Mouse (Mus musculus) forebrain, postnatal 0 days (tissue): ENCODE results near the gene Akp3. TPM values are rescaled to one million over a fixed set of nuclear protein-coding genes. Genes with fewer than 3 reads are reported as not detected.

Source experiments
- ATAC-seq: fragments of 200-750 bp; cut with Nextera tagmentation; 2 replicates; pipeline ENCODE4 v1.8.0; 2017; ENCODE audit warnings: mild to moderate bottlenecking, moderate library complexity
- DNase-seq: peaks from one replicate; pipeline ENCODE4 v3.0.0-alpha.2; 2015
- H3K27ac ChIP-seq: fragments of 300-500 bp; sonication (generic); 2 replicates; pipeline ENCODE4 v1.5.1; 2014; ENCODE audit warnings: low read depth, mild to moderate bottlenecking, antibody characterized with exemption, low read length, moderate library complexity, mixed read lengths
- H3K27me3 ChIP-seq: fragments of 300-500 bp; sonication (generic); 2 replicates; pipeline ENCODE4 v1.6.1; 2014; ENCODE audit warnings: mild to moderate bottlenecking, low read length, mixed read lengths; ENCODE audit not compliant: insufficient read depth
- H3K36me3 ChIP-seq: fragments of 300-500 bp; sonication (generic); 2 replicates; pipeline ENCODE4 v1.6.1; 2014; ENCODE audit warnings: mild to moderate bottlenecking, moderate library complexity; ENCODE audit not compliant: insufficient read depth
- H3K4me1 ChIP-seq: fragments of 300-500 bp; sonication (generic); 2 replicates; pipeline ENCODE4 v1.6.1; 2014; ENCODE audit warnings: antibody characterized with exemption; ENCODE audit not compliant: insufficient read depth
- H3K4me2 ChIP-seq: fragments of 300-500 bp; sonication (generic); 2 replicates; pipeline ENCODE4 v1.6.1; 2014; ENCODE audit warnings: low read depth, mild to moderate bottlenecking, moderate library complexity
- H3K4me3 ChIP-seq: fragments of 300-500 bp; sonication (generic); 2 replicates; pipeline ENCODE4 v1.5.1; 2014; ENCODE audit warnings: low read depth, low read length, mixed read lengths
- H3K9ac ChIP-seq: fragments of 300-500 bp; sonication (generic); 2 replicates; pipeline ENCODE4 v1.6.1; 2014; ENCODE audit warnings: mild to moderate bottlenecking
- H3K9me3 ChIP-seq: fragments of 300-500 bp; sonication (generic); 2 replicates; pipeline ENCODE4 v1.6.1; 2016; ENCODE audit warnings: low read length
- CTCF ChIP-seq: sonication (generic); IDR thresholded peaks from 2 replicates; pipeline ENCODE4 v1.5.1; 2016; ENCODE audit warnings: antibody characterized with exemption, control low read depth, low read depth
- WGBS: fragments of 180-500 bp; shearing (Covaris S2); extraction: QIAGEN DNeasy Blood & Tissue Kit; methylation state at CpG from one replicate; pipeline ENCODE4 v1.1.7; 2014; 5-methylcytosine and 5-hydroxymethylcytosine counted together
- polyA plus RNA-seq: library from polyadenylated mRNA; unstranded; fragments of >200 nt; fragmentation: Nextera tagmentation; extraction: Ambion mirVana; gene quantifications from 2 replicates; pipeline ENCODE4 v1.2.1, GENCODE M21; 2015
- total RNA-seq: library from RNA; depleted of rRNA; stranded (reverse); fragments of >200 nt; gene quantifications from 2 replicates; pipeline ENCODE4 v1.2.3, GENCODE M21; 2014

The Akp3 gene
- total and polyA plus RNA-seq, 2 experiments from 2014 or later: not detected

DNA sequence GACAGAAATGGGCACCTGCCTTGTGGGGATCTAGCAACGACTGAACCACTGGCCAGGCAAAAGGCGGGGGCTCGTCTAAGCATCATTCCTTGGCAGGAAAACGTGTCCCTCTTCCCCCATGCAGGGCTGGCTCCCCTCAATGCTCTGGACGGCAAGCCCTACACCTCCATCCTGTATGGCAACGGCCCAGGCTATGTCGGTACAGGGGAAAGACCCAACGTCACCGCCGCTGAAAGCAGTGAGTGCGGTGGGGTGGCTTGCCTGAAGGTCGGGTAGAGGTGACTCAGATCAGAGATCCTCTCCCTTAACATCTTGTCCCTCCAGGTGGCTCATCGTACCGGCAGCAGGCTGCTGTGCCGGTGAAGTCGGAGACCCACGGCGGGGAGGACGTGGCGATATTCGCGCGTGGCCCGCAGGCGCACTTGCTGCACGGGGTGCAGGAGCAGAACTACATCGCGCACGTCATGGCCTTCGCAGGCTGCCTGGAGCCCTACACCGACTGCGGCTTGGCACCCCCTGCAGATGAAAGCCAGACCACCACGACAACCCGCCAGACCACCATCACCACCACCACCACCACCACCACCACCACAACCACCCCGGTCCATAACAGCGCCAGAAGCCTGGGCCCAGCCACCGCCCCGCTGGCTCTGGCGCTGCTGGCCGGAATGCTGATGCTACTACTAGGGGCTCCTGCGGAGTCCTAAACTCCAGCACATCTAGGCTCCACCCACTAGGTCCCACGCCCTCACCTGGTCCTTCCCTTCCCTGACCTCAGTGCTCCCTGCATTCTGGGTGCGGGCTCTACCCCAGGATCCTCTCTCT is 2.6 kb downstream of the Akp3 start:
- H3K36me3 ChIP-seq: no peaks in the 10 kb centered on the region
- ATAC-seq (peak; percentile 58), DNase-seq (peak; percentile 19)
- WGBS: 6% methylated on average over 43 of the region's 43 CpGs
- H3K4me3 ChIP-seq: peak overlapping the region; percentile 27
- no peaks in the 10 kb centered on the region for H3K4me1 ChIP-seq
- no peak for TF ChIP-seq CTCF
- H3K9me3 ChIP-seq: no peaks in the 10 kb centered on the region
- peak overlapping the region; percentile 43 for H3K4me2 ChIP-seq
- no peak overlapping the region for H3K27ac ChIP-seq
- peaks cover 15% of the 10 kb centered on the region for H3K27me3 ChIP-seq
- H3K9ac ChIP-seq: peak overlapping the region; percentile 25; the same call in 1 of the 2 replicates

DNA sequence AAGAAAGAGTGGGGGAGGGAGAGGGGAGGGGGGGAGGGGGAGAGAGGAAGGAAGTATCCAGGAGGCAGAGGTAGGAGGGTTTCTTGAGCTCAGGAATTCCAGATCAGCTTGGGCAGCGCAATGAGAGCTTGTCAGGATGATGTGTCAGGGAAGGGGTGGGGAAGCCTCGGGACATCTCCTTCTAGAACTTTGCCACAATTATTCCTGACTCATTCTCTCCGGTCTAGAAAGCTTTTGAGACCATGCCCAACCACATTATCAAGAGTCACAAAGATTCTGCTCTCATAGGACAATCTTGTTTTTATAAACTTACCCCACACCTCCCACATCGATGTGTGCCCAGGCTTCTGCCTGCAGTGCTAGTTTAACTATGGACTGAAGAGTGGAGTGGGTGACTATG is 7.0 kb downstream of the Akp3 start:
- H3K4me1 ChIP-seq: no peaks in the 10 kb centered on the region
- H3K9ac ChIP-seq: no peak overlapping the region
- TF ChIP-seq CTCF: no peak
- no peak overlapping the region for H3K4me3 ChIP-seq
- WGBS: 84% methylated on average over 4 of the region's 4 CpGs
- H3K27me3 ChIP-seq: peaks cover 13% of the 10 kb centered on the region
- ATAC-seq (no peak), DNase-seq (no peak)
- H3K36me3 ChIP-seq: no peaks in the 10 kb centered on the region
- H3K27ac ChIP-seq: no peak overlapping the region
- no peak overlapping the region for H3K4me2 ChIP-seq
- H3K9me3 ChIP-seq: no peaks in the 10 kb centered on the region

DNA sequence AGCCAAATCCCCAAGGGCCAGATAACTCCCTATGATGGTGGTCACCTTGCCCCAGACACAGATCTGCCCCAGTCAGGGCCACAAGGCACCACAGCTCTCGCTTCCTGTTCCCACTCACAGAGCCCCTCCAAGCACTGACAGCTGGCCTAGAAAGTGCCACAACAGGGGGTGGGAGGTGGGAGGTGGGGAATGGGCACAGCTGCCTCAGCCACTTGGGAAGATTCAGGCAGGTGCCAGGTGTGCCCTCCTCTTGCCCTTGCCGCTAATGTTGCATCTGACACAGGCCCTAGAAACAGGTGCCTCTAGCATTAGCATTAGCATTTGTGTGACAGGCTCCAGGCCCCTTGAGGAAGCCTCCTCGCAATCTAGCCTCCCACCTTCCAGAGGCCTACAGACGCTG is 16.8 kb downstream of the Akp3 start:
- H3K9me3 ChIP-seq: no peaks in the 10 kb centered on the region

DNA sequence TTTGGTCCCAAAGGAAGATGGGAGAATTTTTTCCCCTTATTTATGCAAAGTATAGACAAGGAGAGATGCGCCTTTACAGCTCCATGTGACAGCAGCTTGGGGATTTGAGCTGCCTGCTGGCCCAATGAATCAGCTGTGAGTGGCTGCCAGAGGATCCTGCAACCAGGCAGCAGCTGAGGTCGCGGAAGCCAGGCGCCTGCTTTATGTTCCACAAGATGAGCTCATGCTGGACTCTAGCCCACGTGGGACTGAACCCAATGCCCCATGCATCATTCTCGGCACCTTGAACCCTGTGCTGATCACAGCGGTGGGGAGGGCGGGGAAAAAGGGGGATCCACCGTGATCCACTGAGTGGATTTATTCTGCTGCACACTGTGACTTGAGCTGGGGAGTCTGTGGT is 17.7 kb downstream of the Akp3 start:
- H3K9ac ChIP-seq: no peak overlapping the region
- no peak for TF ChIP-seq CTCF
- H3K4me2 ChIP-seq: no peak overlapping the region
- no peaks in the 10 kb centered on the region for H3K27me3 ChIP-seq
- H3K4me1 ChIP-seq: no peaks in the 10 kb centered on the region
- no peak overlapping the region for H3K27ac ChIP-seq
- WGBS: 47% methylated on average over 9 of the region's 9 CpGs
- H3K9me3 ChIP-seq: no peaks in the 10 kb centered on the region
- no peaks in the 10 kb centered on the region for H3K36me3 ChIP-seq
- no peak overlapping the region for H3K4me3 ChIP-seq
- ATAC-seq: peak; percentile 82
- peak; percentile 50 for DNase-seq

More for the DNA sequence above, 16.8 kb downstream of the Akp3 start:
- H3K27me3 ChIP-seq: no peaks in the 10 kb centered on the region
- no peak overlapping the region for H3K9ac ChIP-seq
- no peak for DNase-seq
- no peaks in the 10 kb centered on the region for H3K4me1 ChIP-seq
- ATAC-seq: no peak
- no peak overlapping the region for H3K27ac ChIP-seq
- no peaks in the 10 kb centered on the region for H3K36me3 ChIP-seq
- no peak for TF ChIP-seq CTCF
- 86% methylated on average over 4 of the region's 4 CpGs for WGBS
- H3K4me3 ChIP-seq: no peak overlapping the region
- no peak overlapping the region for H3K4me2 ChIP-seq

DNA sequence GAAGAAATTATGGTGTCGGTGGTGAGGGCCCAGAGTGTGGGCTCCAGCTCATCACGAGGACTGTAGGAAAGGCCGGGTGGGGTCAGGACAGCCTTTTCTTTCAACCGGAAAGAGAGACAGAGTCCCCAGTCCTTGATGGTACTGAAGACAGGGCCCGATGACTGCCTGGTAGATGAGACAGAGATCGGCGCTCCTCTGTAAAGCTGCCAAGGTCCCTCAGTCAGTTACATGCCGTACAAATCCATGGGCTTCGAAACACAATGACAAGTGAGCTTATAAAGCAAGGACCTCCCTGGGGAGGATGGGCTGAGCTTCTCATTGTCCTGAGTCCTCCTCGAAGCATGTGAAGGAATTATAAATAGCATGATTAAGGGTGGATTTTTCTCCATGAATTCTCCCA is 18.4 kb downstream of the Akp3 start:
- no peaks in the 10 kb centered on the region for H3K36me3 ChIP-seq
- no peaks in the 10 kb centered on the region for H3K9me3 ChIP-seq
- no peak overlapping the region for H3K27ac ChIP-seq
- H3K4me3 ChIP-seq: no peak overlapping the region
- no peak overlapping the region for H3K9ac ChIP-seq
- 63% methylated on average over 10 of the region's 10 CpGs for WGBS
- no peaks in the 10 kb centered on the region for H3K27me3 ChIP-seq
- H3K4me2 ChIP-seq: no peak overlapping the region
- H3K4me1 ChIP-seq: no peaks in the 10 kb centered on the region
- TF ChIP-seq CTCF: no peak
- no peak for DNase-seq
- 0 out of 2 replicates have a peak, but pooled peaks have one; percentile 8 for ATAC-seq

DNA sequence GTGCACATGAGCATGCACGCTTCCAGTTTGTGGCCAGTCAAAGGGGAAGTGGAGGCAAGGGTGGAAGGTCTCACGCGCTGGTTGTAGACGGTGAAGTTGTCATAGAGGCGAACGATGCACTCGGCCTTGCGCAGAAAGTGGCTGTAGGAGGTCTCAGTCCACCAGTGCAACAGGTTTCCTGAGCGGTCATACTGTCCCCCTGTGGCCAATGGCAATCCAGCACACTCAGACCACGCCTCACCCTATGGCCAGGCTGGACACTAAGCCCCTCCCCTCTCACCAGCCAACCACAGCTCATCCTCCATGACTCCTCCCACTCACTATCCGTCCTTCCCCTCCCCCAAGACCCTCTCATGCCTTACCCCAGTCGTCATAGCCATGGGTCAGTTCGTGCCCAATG is 24.6 kb downstream of the Akp3 start:
- no peaks in the 10 kb centered on the region for H3K9me3 ChIP-seq
- H3K36me3 ChIP-seq: no peaks in the 10 kb centered on the region
- WGBS: 36% methylated on average over 13 of the region's 13 CpGs
- ATAC-seq (no peak), DNase-seq (no peak)
- H3K4me2 ChIP-seq: no peak overlapping the region
- H3K4me1 ChIP-seq: no peaks in the 10 kb centered on the region
- H3K9ac ChIP-seq: no peak overlapping the region
- no peak overlapping the region for H3K4me3 ChIP-seq
- H3K27me3 ChIP-seq: peaks cover 35% of the 10 kb centered on the region
- TF ChIP-seq CTCF: no peak
- no peak overlapping the region for H3K27ac ChIP-seq

DNA sequence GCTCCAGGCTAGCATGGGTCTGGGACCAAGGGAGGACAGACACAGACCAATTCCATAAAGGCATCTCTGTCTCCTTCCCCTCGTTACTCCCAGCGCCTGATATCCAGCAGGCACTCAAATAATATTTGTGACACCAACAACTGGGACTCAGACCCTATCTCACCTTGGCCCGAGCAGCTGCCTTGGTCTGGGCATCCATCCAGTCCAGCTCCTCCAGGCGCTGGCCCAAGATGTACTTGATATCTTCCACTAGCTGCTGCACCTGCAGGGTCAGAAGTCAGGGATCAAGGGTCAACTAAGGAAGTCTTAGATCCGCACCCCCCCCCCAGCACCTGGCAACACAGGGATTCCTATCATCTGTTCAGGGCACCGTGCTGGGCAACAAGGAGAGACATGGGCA is 26.5 kb downstream of the Akp3 start:
- ATAC-seq (no peak), DNase-seq (no peak)
- no peaks in the 10 kb centered on the region for H3K9me3 ChIP-seq
- H3K36me3 ChIP-seq: no peaks in the 10 kb centered on the region
- H3K4me3 ChIP-seq: no peak overlapping the region
- H3K4me2 ChIP-seq: no peak overlapping the region
- H3K27ac ChIP-seq: no peak overlapping the region
- H3K4me1 ChIP-seq: no peaks in the 10 kb centered on the region
- 90% methylated on average over 6 of the region's 6 CpGs for WGBS
- H3K9ac ChIP-seq: no peak overlapping the region
- peaks cover 50% of the 10 kb centered on the region for H3K27me3 ChIP-seq
- no peak for TF ChIP-seq CTCF
